Mouse (Mus musculus) liver, postnatal 0 days (tissue): ENCODE data around the gene Ppie.

ENCODE experiments used
- CTCF ChIP-seq: sonication (generic); IDR thresholded peaks from 2 replicates; pipeline ENCODE4 v1.5.1; 2016; ENCODE audit warnings: antibody characterized with exemption, low read depth
- EP300 ChIP-seq: IDR thresholded peaks from 2 replicates; pipeline ENCODE4 v1.6.1; 2016; ENCODE audit warnings: antibody characterized with exemption, low read depth, mild to moderate bottlenecking

DNA sequence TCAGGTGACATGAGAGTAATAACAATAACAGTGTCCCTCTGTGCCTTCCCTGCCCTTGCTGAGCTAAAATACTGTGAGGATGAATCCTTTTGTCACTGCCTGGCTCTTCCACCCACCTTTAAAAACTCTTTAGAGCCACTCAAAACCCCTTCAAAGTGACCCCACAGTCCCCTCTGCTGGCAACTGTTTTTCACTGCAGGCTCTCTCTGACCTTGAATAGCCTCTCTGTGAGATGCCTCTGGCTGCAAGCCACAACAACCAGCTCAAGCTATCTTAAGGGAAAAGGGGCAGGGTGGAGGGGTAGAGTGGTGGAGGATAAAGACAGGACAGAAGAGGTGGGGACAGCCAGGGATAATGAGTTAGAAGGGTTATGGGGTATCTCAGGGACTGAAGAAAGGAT, 32.1 kb upstream of the Ppie start:
- TF ChIP-seq CTCF (no peak), EP300 (no peak)
